Mouse (Mus musculus) lung, adult 2 months (tissue): ENCODE data around the gene Tmem151b. TPM values are rescaled to one million over a fixed set of nuclear protein-coding genes. Genes with fewer than 3 reads are reported as not detected.

Source experiments
- DNase-seq: peaks from one replicate; pipeline ENCODE4 v3.0.0; 2022
- H3K4me1 ChIP-seq: fragments of 200-500 bp; 2 replicates; pipeline ENCODE4 v1.6.1; 2011; ENCODE audit warnings: low read length; ENCODE audit not compliant: control insufficient read depth, insufficient read depth
- H3K4me3 ChIP-seq: fragments of 200-500 bp; replicated peaks from 2 replicates; pipeline ENCODE3; 2011; ENCODE audit warnings: low read depth, mild to moderate bottlenecking, control low read depth, low read length; ENCODE audit errors: extremely low read depth
- CTCF ChIP-seq: fragments of 200-500 bp; IDR thresholded peaks from 2 replicates; pipeline ENCODE4 v1.5.1; 2011; ENCODE audit warnings: mild to moderate bottlenecking, low read length, control low read depth; ENCODE audit not compliant: insufficient read depth
- POLR2A ChIP-seq: fragments of 200-500 bp; IDR thresholded peaks from 2 replicates; pipeline ENCODE4 v1.6.1; 2011; ENCODE audit warnings: low read depth, mild to moderate bottlenecking, control low read depth, low read length, borderline replicate concordance; ENCODE audit errors: extremely low read depth
- WGBS: fragments of 180-500 bp; shearing (Covaris S2); methylation state at CpG from one replicate; pipeline ENCODE4 v1.1.7; 2018; 5-methylcytosine and 5-hydroxymethylcytosine counted together
- polyA plus RNA-seq: library from polyadenylated mRNA; depleted of rRNA; stranded (reverse); fragments of >200 nt; gene quantifications from 2 replicates; pipeline ENCODE4 v1.2.3, GENCODE M21; 2012

Tmem151b gene
- polyA plus RNA-seq, 1 experiment = 0.11 TPM

- TF ChIP-seq POLR2A (peak; percentile 69; the same call in 1 of the 2 replicates), CTCF (no peak)
- WGBS = 3% methylated on average over 17 of the region's 17 CpGs
- Histone ChIP-seq H3K4me1 (peaks cover 3% of the 10 kb centered on the region), H3K4me3 (peak overlapping the region; percentile 87)
- peak; percentile 76 for DNase-seq
Observed at GRCm38 (mm10) chr17:45574129-45574761, 24.8 kb upstream of the Tmem151b start.

- DNase-seq = peak; percentile 97
- WGBS = under 1% methylated on average over 17 of the region's 18 CpGs
- TF ChIP-seq POLR2A (peak; percentile 61; the same call in 1 of the 2 replicates), CTCF (no peak)
- Histone ChIP-seq H3K4me3 (peak overlapping the region; percentile 87), H3K4me1 (peaks cover 3% of the 10 kb centered on the region)
Observed at GRCm38 (mm10) chr17:45573780-45574123, 24.3 kb upstream of the Tmem151b start.

GRCm38 (mm10) chr17:45573087-45573779, 23.8 kb upstream of the Tmem151b start, which contains the start of gene Hsp90ab1:
Gene Hsp90ab1, minus strand, starts transcription at chr17:45573271.
- Histone ChIP-seq H3K4me3 (peak within 1 kb of the TSS; percentile 87), H3K4me1 (peaks cover 3% of the 10 kb centered on the region)
- peak; percentile 99 for DNase-seq
- WGBS = under 1% methylated on average over 41 of the region's 41 CpGs
- TF ChIP-seq POLR2A (peak; percentile 99), CTCF (no peak)

- TF ChIP-seq CTCF (no peak), POLR2A (peak; percentile 74; the same call in 1 of the 2 replicates)
- H3K4me1 ChIP-seq = peaks cover 3% of the 10 kb centered on the region
- under 1% methylated on average over 56 of the region's 57 CpGs for WGBS
- peak overlapping the region; percentile 87 for H3K4me3 ChIP-seq
- peak; percentile 85 for DNase-seq
Observed at GRCm38 (mm10) chr17:45572103-45573086, 22.9 kb upstream of the Tmem151b start.

GRCm38 (mm10) chr17:45569999-45570398, 20.5 kb upstream of the Tmem151b start:
- 75% methylated on average over 4 of the region's 4 CpGs for WGBS
- DNase-seq = no peak
- Histone ChIP-seq H3K4me1 (peaks cover 3% of the 10 kb centered on the region), H3K4me3 (no peak overlapping the region)
- no peak for TF ChIP-seq POLR2A
- TF ChIP-seq CTCF = no peak

GRCm38 (mm10) chr17:45568990-45569389, 19.5 kb upstream of the Tmem151b start:
- DNase-seq = no peak
- no peak for TF ChIP-seq CTCF
- TF ChIP-seq POLR2A = no peak
- Histone ChIP-seq H3K4me1 (peaks cover 6% of the 10 kb centered on the region), H3K4me3 (no peak overlapping the region)
- 84% methylated on average over 12 of the region's 12 CpGs for WGBS

- 45% methylated on average over 4 of the region's 4 CpGs for WGBS
- no peak for TF ChIP-seq CTCF
- no peak for TF ChIP-seq POLR2A
- Histone ChIP-seq H3K4me1 (peaks cover 6% of the 10 kb centered on the region), H3K4me3 (no peak overlapping the region)
- no peak for DNase-seq
Observed at GRCm38 (mm10) chr17:45567162-45567601, 17.7 kb upstream of the Tmem151b start.

- Histone ChIP-seq H3K4me1 (peaks cover 6% of the 10 kb centered on the region), H3K4me3 (no peak overlapping the region)
- no peak for TF ChIP-seq CTCF
- no peak for TF ChIP-seq POLR2A
- WGBS = 66% methylated on average over 18 of the region's 18 CpGs
- no peak for DNase-seq
Observed at GRCm38 (mm10) chr17:45566360-45567161, 17.1 kb upstream of the Tmem151b start.
